Mouse (Mus musculus) forebrain, embryonic 14.5 days (tissue): ENCODE measurements around the gene Twist2. TPM values are rescaled to one million over a fixed set of nuclear protein-coding genes. Genes with fewer than 3 reads are reported as not detected.

Source experiments
- ATAC-seq: fragments of 200-750 bp; cut with Nextera tagmentation; 2 replicates; pipeline ENCODE4 v1.8.0; 2017; ENCODE audit warnings: mild to moderate bottlenecking, moderate library complexity
- DNase-seq: peaks from one replicate; pipeline ENCODE4 v3.0.0-alpha.2; 2015; ENCODE audit warnings: low spot score
- H3K27ac ChIP-seq: fragments of 300-500 bp; sonication (generic); 2 replicates; pipeline ENCODE4 v1.5.1; 2014; ENCODE audit warnings: low read depth, mild to moderate bottlenecking, control low read depth, low read length, moderate library complexity
- H3K27me3 ChIP-seq: fragments of 300-500 bp; sonication (generic); replicated peaks from 2 replicates; pipeline ENCODE4 v1.6.1; 2014; ENCODE audit warnings: low read length, control low read depth, mixed read lengths; ENCODE audit not compliant: control insufficient read depth, insufficient read depth
- H3K36me3 ChIP-seq: fragments of 300-500 bp; sonication (generic); 2 replicates; pipeline ENCODE4 v1.6.1; 2014; ENCODE audit warnings: low read length, control low read depth; ENCODE audit not compliant: control insufficient read depth, insufficient read depth
- H3K4me1 ChIP-seq: fragments of 300-500 bp; sonication (generic); 2 replicates; pipeline ENCODE4 v1.6.1; 2014; ENCODE audit warnings: antibody characterized with exemption, low read length, control low read depth; ENCODE audit not compliant: control insufficient read depth, insufficient read depth
- H3K4me2 ChIP-seq: fragments of 300-500 bp; sonication (generic); 2 replicates; pipeline ENCODE4 v1.6.1; 2014; ENCODE audit warnings: mild to moderate bottlenecking, control low read depth, low read length
- H3K4me3 ChIP-seq: fragments of 300-500 bp; sonication (generic); 2 replicates; pipeline ENCODE4 v1.5.1; 2014; ENCODE audit warnings: low read depth, low read length, control low read depth
- H3K9ac ChIP-seq: fragments of 300-500 bp; sonication (generic); 2 replicates; pipeline ENCODE4 v1.6.1; 2014; ENCODE audit warnings: mild to moderate bottlenecking, low read length, control low read depth, moderate library complexity
- H3K9me3 ChIP-seq: fragments of 300-500 bp; sonication (generic); replicated peaks from 2 replicates; pipeline ENCODE4 v1.6.1; 2016; ENCODE audit warnings: low read length, control low read depth, mixed read lengths; ENCODE audit not compliant: control insufficient read depth
- WGBS: fragments of 180-500 bp; shearing (Covaris S2); extraction: QIAGEN DNeasy Blood & Tissue Kit; methylation state at CpG from one replicate; pipeline ENCODE4 v1.1.7; 2014; 5-methylcytosine and 5-hydroxymethylcytosine counted together
- polyA plus RNA-seq: library from polyadenylated mRNA; unstranded; fragments of >200 nt; fragmentation: Nextera tagmentation; extraction: Ambion mirVana; gene quantifications from 2 replicates; pipeline ENCODE4 v1.2.1, GENCODE M21; 2014

Gene Twist2
- polyA plus RNA-seq, 1 experiment from 2014 or later = 0.81 TPM

- Histone ChIP-seq H3K4me1 (no peaks in the 10 kb centered on the region), H3K36me3 (no peaks in the 10 kb centered on the region), H3K27me3 (no peaks in the 10 kb centered on the region), H3K27ac (no peak overlapping the region), H3K9me3 (no peaks in the 10 kb centered on the region), H3K4me2 (no peak overlapping the region), H3K4me3 (no peak overlapping the region), H3K9ac (no peak overlapping the region)
- ATAC-seq = no peak
- WGBS = 88% methylated on average over 7 of the region's 7 CpGs
- no peak for DNase-seq
Measured at GRCm38 (mm10) chr1:91823951-91824350, 22.7 kb downstream of the Twist2 start.

- DNase-seq = no peak
- Histone ChIP-seq H3K27ac (no peak overlapping the region), H3K9me3 (no peaks in the 10 kb centered on the region), H3K4me3 (no peak overlapping the region), H3K4me2 (no peak overlapping the region), H3K9ac (no peak overlapping the region), H3K4me1 (no peaks in the 10 kb centered on the region), H3K27me3 (no peaks in the 10 kb centered on the region), H3K36me3 (no peaks in the 10 kb centered on the region)
- ATAC-seq = no peak
- 52% methylated on average over 4 of the region's 4 CpGs for WGBS
Measured at GRCm38 (mm10) chr1:91825261-91825660, 24.0 kb downstream of the Twist2 start.

- H3K27me3 ChIP-seq = no peaks in the 10 kb centered on the region
- ATAC-seq (no peak), DNase-seq (no peak)
- WGBS = 89% methylated on average over 7 of the region's 7 CpGs
- no peaks in the 10 kb centered on the region for H3K9me3 ChIP-seq
- no peaks in the 10 kb centered on the region for H3K36me3 ChIP-seq
- no peaks in the 10 kb centered on the region for H3K4me1 ChIP-seq
- no peak overlapping the region for H3K4me3 ChIP-seq
- H3K9ac ChIP-seq = no peak overlapping the region
- H3K4me2 ChIP-seq = no peak overlapping the region
- H3K27ac ChIP-seq = no peak overlapping the region
Measured at GRCm38 (mm10) chr1:91831978-91832377, 30.7 kb downstream of the Twist2 start.

GRCm38 (mm10) chr1:91839557-91839956 lies 38.3 kb downstream of the Twist2 start:
- Histone ChIP-seq H3K27ac (no peak overlapping the region), H3K4me2 (no peak overlapping the region), H3K9me3 (no peaks in the 10 kb centered on the region), H3K4me1 (no peaks in the 10 kb centered on the region), H3K27me3 (no peaks in the 10 kb centered on the region), H3K4me3 (no peak overlapping the region), H3K36me3 (no peaks in the 10 kb centered on the region), H3K9ac (no peak overlapping the region)
- ATAC-seq = no peak
- 90% methylated on average over 6 of the region's 6 CpGs for WGBS
- no peak for DNase-seq

GRCm38 (mm10) chr1:91839979-91840378 lies 38.7 kb downstream of the Twist2 start:
- no peak for ATAC-seq
- no peak overlapping the region for H3K9ac ChIP-seq
- H3K27me3 ChIP-seq = no peaks in the 10 kb centered on the region
- DNase-seq = no peak
- no peaks in the 10 kb centered on the region for H3K9me3 ChIP-seq
- WGBS = 81% methylated on average over 6 of the region's 6 CpGs
- H3K4me2 ChIP-seq = no peak overlapping the region
- H3K4me1 ChIP-seq = no peaks in the 10 kb centered on the region
- no peak overlapping the region for H3K4me3 ChIP-seq
- H3K27ac ChIP-seq = no peak overlapping the region
- no peaks in the 10 kb centered on the region for H3K36me3 ChIP-seq

- 88% methylated on average over 4 of the region's 4 CpGs for WGBS
- no peak overlapping the region for H3K4me2 ChIP-seq
Measured at GRCm38 (mm10) chr1:91844236-91844635, 43.0 kb downstream of the Twist2 start.

GRCm38 (mm10) chr1:91844681-91845379 lies 43.6 kb downstream of the Twist2 start:
- Histone ChIP-seq H3K27me3 (0 out of 2 replicates have a peak, but pooled peaks cover 3% of the 10 kb centered on the region), H3K36me3 (no peaks in the 10 kb centered on the region), H3K4me3 (no peak overlapping the region), H3K4me1 (no peaks in the 10 kb centered on the region), H3K9ac (no peak overlapping the region), H3K27ac (no peak overlapping the region), H3K4me2 (no peak overlapping the region), H3K9me3 (no peaks in the 10 kb centered on the region)
- ATAC-seq (no peak), DNase-seq (peak; percentile 45)
- 29% methylated on average over 8 of the region's 8 CpGs for WGBS

More at GRCm38 (mm10) chr1:91844236-91844635, 43.0 kb downstream of the Twist2 start:
- no peaks in the 10 kb centered on the region for H3K4me1 ChIP-seq
- H3K27me3 ChIP-seq = 0 out of 2 replicates have a peak, but pooled peaks cover 3% of the 10 kb centered on the region
- H3K9me3 ChIP-seq = no peaks in the 10 kb centered on the region
- DNase-seq (no peak), ATAC-seq (no peak)
- H3K9ac ChIP-seq = no peak overlapping the region
- H3K4me3 ChIP-seq = no peak overlapping the region
- no peak overlapping the region for H3K27ac ChIP-seq
- no peaks in the 10 kb centered on the region for H3K36me3 ChIP-seq

GRCm38 (mm10) chr1:91845380-91845957 lies 44.2 kb downstream of the Twist2 start:
- Histone ChIP-seq H3K4me2 (no peak overlapping the region), H3K4me3 (no peak overlapping the region), H3K9ac (no peak overlapping the region), H3K9me3 (no peaks in the 10 kb centered on the region), H3K4me1 (no peaks in the 10 kb centered on the region), H3K27ac (no peak overlapping the region), H3K27me3 (0 out of 2 replicates have a peak, but pooled peaks cover 3% of the 10 kb centered on the region), H3K36me3 (no peaks in the 10 kb centered on the region)
- ATAC-seq = no peak
- DNase-seq = no peak
- WGBS = 69% methylated on average over 9 of the region's 9 CpGs

- no peaks in the 10 kb centered on the region for H3K9me3 ChIP-seq
- no peak overlapping the region for H3K4me2 ChIP-seq
- WGBS = 84% methylated on average over 7 of the region's 7 CpGs
- H3K4me3 ChIP-seq = no peak overlapping the region
- no peak for DNase-seq
- H3K4me1 ChIP-seq = no peaks in the 10 kb centered on the region
- H3K27ac ChIP-seq = no peak overlapping the region
- H3K9ac ChIP-seq = no peak overlapping the region
- no peaks in the 10 kb centered on the region for H3K36me3 ChIP-seq
- no peaks in the 10 kb centered on the region for H3K27me3 ChIP-seq
- ATAC-seq = no peak
Measured at GRCm38 (mm10) chr1:91851300-91851699, 50.0 kb downstream of the Twist2 start.
